Mouse (Mus musculus) lung, postnatal 0 days (tissue): ENCODE measurements at regions not wholly inside any gene's neighbourhood (a gene's known extent, or its start where the extent isn't known, plus 50 kb on each side); places are given as distances from the start of the nearest gene placed in this dataset.

ENCODE experiments used
- ATAC-seq: fragments of 200-750 bp; cut with Nextera tagmentation; 2 replicates; pipeline ENCODE4 v1.8.0; 2017; ENCODE audit warnings: moderate library complexity
- DNase-seq: peaks from one replicate; pipeline ENCODE4 v3.0.0-alpha.2; 2016; ENCODE audit warnings: low spot score
- H3K27ac ChIP-seq: fragments of 300-500 bp; sonication (generic); 2 replicates; pipeline ENCODE4 v1.5.1; 2014; ENCODE audit warnings: antibody characterized with exemption, mild to moderate bottlenecking, low read length, mixed read lengths
- H3K27me3 ChIP-seq: fragments of 300-500 bp; sonication (generic); replicated peaks from 2 replicates; pipeline ENCODE4 v1.6.1; 2014; ENCODE audit warnings: low read length, mixed read lengths; ENCODE audit not compliant: insufficient read depth
- H3K36me3 ChIP-seq: fragments of 300-500 bp; sonication (generic); 2 replicates; pipeline ENCODE4 v1.6.1; 2014; ENCODE audit warnings: low read length, mixed read lengths; ENCODE audit not compliant: insufficient read depth
- H3K4me1 ChIP-seq: fragments of 300-500 bp; sonication (generic); 2 replicates; pipeline ENCODE4 v1.6.1; 2014; ENCODE audit warnings: antibody characterized with exemption, low read depth, low read length, mixed read lengths; ENCODE audit not compliant: insufficient read depth
- H3K4me2 ChIP-seq: fragments of 300-500 bp; sonication (generic); replicated peaks from 2 replicates; pipeline ENCODE4 v1.6.1; 2014; ENCODE audit warnings: low read depth, mild to moderate bottlenecking, low read length, moderate library complexity, mixed read lengths
- H3K4me3 ChIP-seq: fragments of 300-500 bp; sonication (generic); 2 replicates; pipeline ENCODE4 v1.5.1; 2014; ENCODE audit warnings: low read depth, low read length
- H3K9ac ChIP-seq: fragments of 300-500 bp; sonication (generic); replicated peaks from 2 replicates; pipeline ENCODE4 v1.6.1; 2014; ENCODE audit warnings: low read depth, mild to moderate bottlenecking
- H3K9me3 ChIP-seq: fragments of 300-500 bp; sonication (generic); 2 replicates; pipeline ENCODE4 v1.6.1; 2016; ENCODE audit warnings: low read length, mixed read lengths
- CTCF ChIP-seq: IDR thresholded peaks from 2 replicates; pipeline ENCODE4 v1.5.1; 2016; ENCODE audit warnings: antibody characterized with exemption, mild to moderate bottlenecking
- EP300 ChIP-seq: IDR thresholded peaks from 2 replicates; pipeline ENCODE4 v1.6.1; 2016; ENCODE audit warnings: antibody characterized with exemption, mild to moderate bottlenecking, control low read depth
- WGBS: fragments of 180-500 bp; shearing (Covaris S2); extraction: QIAGEN DNeasy Blood & Tissue Kit; methylation state at CpG from one replicate; pipeline ENCODE4 v1.1.7; 2014; 5-methylcytosine and 5-hydroxymethylcytosine counted together

DNA sequence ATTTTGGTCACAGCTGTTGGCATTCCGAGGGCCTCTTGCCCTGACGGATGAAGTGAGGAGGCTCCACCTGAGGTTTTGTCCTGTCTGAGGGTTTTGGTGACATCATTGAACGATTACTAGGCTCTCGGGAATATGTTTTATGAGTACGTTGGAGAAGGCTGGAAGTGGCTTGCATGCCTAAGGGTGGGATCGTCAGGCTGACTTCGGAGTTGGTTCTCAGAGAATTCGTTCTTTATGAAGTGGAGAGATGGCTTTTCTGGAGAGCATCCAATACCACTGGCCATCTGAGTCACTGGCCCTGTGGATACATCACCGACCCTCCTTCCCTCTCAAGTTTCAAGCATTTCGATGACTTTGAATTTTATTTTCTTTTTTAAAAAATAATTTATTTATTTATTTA lies 172.0 kb downstream of the Slc38a4 start:
- 72% methylated on average over 10 of the region's 10 CpGs for WGBS
- Histone ChIP-seq H3K4me1 (no peaks in the 10 kb centered on the region), H3K36me3 (no peaks in the 10 kb centered on the region), H3K9ac (no peak overlapping the region), H3K27ac (no peak overlapping the region), H3K9me3 (no peaks in the 10 kb centered on the region), H3K4me2 (no peak overlapping the region), H3K27me3 (no peaks in the 10 kb centered on the region), H3K4me3 (no peak overlapping the region)
- TF ChIP-seq EP300 (no peak), CTCF (no peak)
- no peak for DNase-seq
- no peak for ATAC-seq

DNA sequence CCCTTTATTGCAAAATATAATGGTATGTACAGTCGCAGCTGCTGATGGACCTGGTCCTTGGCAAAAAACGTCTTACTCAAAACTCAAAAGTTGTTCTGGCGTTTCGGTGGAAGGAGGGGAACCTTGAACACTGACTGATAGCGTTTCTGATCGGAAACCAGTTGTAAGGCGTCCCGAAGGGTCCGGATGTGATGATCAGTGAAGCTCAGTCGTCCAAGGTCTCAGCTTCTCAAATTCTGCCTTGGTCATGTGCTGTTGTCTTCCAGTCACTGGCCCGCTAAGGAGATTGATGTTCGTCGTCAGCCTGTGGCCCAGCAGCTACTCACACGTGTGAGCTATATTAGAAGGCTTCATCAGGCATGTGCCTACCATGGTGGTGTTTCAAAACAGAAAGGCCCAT lies 173.5 kb downstream of the Slc38a4 start:
- no peak for ATAC-seq
- no peak for TF ChIP-seq EP300
- no peak for TF ChIP-seq CTCF
- WGBS, result 64% methylated on average over 14 of the region's 14 CpGs
- no peak overlapping the region for H3K9ac ChIP-seq
- H3K4me1 ChIP-seq, result no peaks in the 10 kb centered on the region
- H3K4me3 ChIP-seq, result no peak overlapping the region
- H3K27ac ChIP-seq, result no peak overlapping the region
- DNase-seq, result no peak
- no peak overlapping the region for H3K4me2 ChIP-seq
- no peaks in the 10 kb centered on the region for H3K36me3 ChIP-seq
- no peaks in the 10 kb centered on the region for H3K9me3 ChIP-seq
- H3K27me3 ChIP-seq, result no peaks in the 10 kb centered on the region

DNA sequence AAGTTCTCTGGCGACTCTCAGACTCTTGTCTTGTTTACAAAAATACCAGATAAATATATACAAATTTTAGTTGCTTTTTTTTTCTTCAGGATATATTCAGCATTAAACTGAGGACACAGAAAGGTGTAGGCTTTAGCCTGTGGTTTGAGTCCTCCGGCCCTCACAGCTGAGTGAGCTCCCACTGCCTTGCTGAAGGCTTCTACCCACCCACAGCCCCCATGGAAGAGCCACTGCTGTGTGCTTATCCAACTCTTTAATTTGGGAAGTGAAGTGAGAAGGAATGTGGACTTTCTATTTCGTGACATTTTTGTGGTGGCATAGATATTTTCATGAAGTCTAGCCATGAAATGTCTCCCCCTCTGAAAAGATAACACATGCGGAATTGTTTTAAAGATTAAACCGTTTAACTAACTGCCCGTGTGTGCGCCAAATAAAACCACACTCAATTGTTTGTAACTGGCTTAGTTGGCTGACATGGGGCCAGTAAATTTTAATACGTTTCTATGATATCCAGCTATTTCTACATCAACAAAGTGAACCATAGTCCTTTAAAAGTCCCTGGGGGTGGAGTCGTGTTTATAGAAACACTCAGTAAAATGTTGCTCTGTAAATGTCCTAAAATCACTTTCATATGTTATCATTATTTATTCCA lies 174.1 kb downstream of the Slc38a4 start:
- Histone ChIP-seq H3K4me3 (no peak overlapping the region), H3K27ac (no peak overlapping the region), H3K27me3 (no peaks in the 10 kb centered on the region), H3K4me2 (no peak overlapping the region), H3K4me1 (no peaks in the 10 kb centered on the region), H3K9me3 (no peaks in the 10 kb centered on the region), H3K9ac (no peak overlapping the region), H3K36me3 (no peaks in the 10 kb centered on the region)
- TF ChIP-seq EP300, result no peak
- no peak for TF ChIP-seq CTCF
- ATAC-seq (no peak), DNase-seq (no peak)
- 55% methylated on average over 9 of the region's 9 CpGs for WGBS

DNA sequence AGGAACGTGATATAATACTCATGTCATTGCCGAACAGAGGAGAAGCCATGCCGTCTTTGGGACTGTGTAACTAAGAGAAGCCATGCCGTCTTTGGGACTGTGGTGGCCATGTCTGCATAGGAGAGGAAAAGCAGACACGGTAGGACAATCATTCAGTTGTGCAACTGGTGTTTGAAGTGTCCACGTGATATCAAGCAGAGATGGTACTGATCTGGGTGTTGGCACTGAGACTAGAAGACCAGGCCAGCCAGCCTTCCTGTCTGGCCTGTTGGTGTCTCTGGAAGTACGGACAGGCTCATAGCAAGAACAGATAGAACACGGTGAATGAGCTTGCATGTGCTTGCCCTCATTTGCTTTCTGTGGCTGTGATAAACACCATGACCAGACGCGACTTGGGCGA lies 175.7 kb downstream of the Slc38a4 start:
- Histone ChIP-seq H3K4me1 (no peaks in the 10 kb centered on the region), H3K36me3 (no peaks in the 10 kb centered on the region), H3K9me3 (no peaks in the 10 kb centered on the region), H3K4me3 (no peak overlapping the region), H3K4me2 (no peak overlapping the region), H3K27ac (no peak overlapping the region), H3K27me3 (no peaks in the 10 kb centered on the region), H3K9ac (no peak overlapping the region)
- DNase-seq (no peak), ATAC-seq (no peak)
- WGBS, result 85% methylated on average over 11 of the region's 11 CpGs
- TF ChIP-seq CTCF, result no peak
- no peak for TF ChIP-seq EP300

DNA sequence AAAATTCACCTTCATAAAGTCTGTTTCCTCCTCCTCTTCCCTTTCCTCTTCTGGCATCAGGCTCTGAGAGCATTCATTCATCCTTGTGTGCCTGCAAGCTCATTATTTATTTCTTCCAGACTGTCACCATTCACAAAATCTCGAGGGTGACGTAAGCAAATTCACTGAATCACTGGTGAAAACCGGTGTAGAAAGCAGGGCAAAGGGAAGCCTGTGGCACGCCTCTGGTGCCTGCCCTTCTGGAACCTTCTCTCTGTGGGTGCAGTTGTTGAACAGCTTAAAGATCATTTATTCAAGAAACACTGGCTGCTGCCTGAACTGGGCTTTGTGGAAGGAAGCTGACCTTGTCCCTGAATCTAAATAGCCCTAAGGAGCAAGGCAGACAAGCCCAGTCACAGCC lies 177.0 kb downstream of the Slc38a4 start:
- no peak overlapping the region for H3K4me2 ChIP-seq
- H3K36me3 ChIP-seq, result no peaks in the 10 kb centered on the region
- DNase-seq, result no peak
- no peak for ATAC-seq
- no peaks in the 10 kb centered on the region for H3K4me1 ChIP-seq
- no peak overlapping the region for H3K27ac ChIP-seq
- no peak overlapping the region for H3K4me3 ChIP-seq
- 48% methylated on average over 4 of the region's 4 CpGs for WGBS
- no peaks in the 10 kb centered on the region for H3K9me3 ChIP-seq
- H3K27me3 ChIP-seq, result no peaks in the 10 kb centered on the region
- no peak overlapping the region for H3K9ac ChIP-seq
- TF ChIP-seq CTCF (no peak), EP300 (no peak)

DNA sequence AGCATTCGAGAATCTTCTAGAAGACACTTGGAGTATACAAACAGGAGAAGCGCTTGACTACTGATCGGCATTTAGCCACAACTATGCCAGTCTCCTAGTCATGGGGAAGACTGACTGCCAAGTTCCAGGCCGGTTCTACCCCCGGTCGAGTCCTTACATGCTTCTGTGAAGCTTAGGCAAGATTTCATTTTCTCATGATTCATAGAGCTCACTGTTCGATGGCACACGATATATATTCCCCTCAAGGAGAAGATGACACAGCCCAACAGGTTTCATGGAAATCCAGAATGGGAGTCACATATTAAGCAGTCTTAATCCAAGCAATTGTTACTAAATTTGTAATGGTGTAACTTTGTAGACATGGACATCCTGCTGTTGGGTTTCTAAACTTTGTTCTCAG lies 177.8 kb downstream of the Slc38a4 start:
- no peak overlapping the region for H3K4me2 ChIP-seq
- TF ChIP-seq CTCF (no peak), EP300 (no peak)
- 94% methylated on average over 8 of the region's 8 CpGs for WGBS
- no peaks in the 10 kb centered on the region for H3K36me3 ChIP-seq
- no peaks in the 10 kb centered on the region for H3K27me3 ChIP-seq
- no peaks in the 10 kb centered on the region for H3K4me1 ChIP-seq
- DNase-seq (no peak), ATAC-seq (no peak)
- no peaks in the 10 kb centered on the region for H3K9me3 ChIP-seq
- H3K9ac ChIP-seq, result no peak overlapping the region
- no peak overlapping the region for H3K4me3 ChIP-seq
- no peak overlapping the region for H3K27ac ChIP-seq

DNA sequence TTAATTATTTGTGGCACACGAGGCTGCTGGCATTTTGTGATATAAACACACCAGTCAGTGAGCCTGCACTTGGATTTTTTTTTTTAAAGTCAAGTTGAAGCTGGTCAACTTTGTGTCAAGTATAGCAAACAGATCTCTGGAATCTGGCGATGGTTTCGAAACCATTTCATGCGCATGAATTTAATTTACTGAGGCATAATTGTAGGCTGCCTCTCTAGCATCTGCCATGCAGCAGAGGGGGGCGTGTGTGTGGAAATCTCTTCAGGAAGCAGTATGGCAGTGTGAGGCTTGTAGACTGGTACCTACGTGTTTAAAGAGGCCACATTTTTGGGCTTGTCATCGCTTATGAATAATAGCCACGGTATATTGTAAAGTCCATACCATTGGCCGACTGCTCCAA lies 177.7 kb upstream of the Slc38a2 start:
- no peak overlapping the region for H3K27ac ChIP-seq
- H3K4me1 ChIP-seq, result no peaks in the 10 kb centered on the region
- no peak overlapping the region for H3K9ac ChIP-seq
- no peaks in the 10 kb centered on the region for H3K27me3 ChIP-seq
- H3K4me2 ChIP-seq, result no peak overlapping the region
- no peak overlapping the region for H3K4me3 ChIP-seq
- no peak for TF ChIP-seq CTCF
- no peak for TF ChIP-seq EP300
- no peak for ATAC-seq
- H3K9me3 ChIP-seq, result no peaks in the 10 kb centered on the region
- DNase-seq, result no peak
- WGBS, result 66% methylated on average over 9 of the region's 9 CpGs
- H3K36me3 ChIP-seq, result no peaks in the 10 kb centered on the region
